Mouse (Mus musculus): ENCODE measurements around the gene Sept12. TPM values are rescaled to one million over a fixed set of nuclear protein-coding genes. Genes with fewer than 3 reads are reported as not detected.
A peak's percentile ranks its signal among the peaks of the same experiment; 100 is the strongest.

The Sept12 gene
- polyA plus RNA-seq, 2 experiments, result 0.02 TPM; not detected in 1

GRCm38 (mm10) chr16:4978275-4979051, 19.2 kb downstream of the Sept12 start:
- WGBS (ENCODE audit: insufficient replicate concordance), result 42% methylated on average over 5 of the region's 5 CpGs

GRCm38 (mm10) chr16:4976180-4976579, 21.5 kb downstream of the Sept12 start:
- H3K27me3 ChIP-seq (ENCODE audit: control insufficient read depth, insufficient read depth, low read length), result no peaks in the 10 kb centered on the region
- H3K9ac ChIP-seq (replicated peaks), result no peak overlapping the region
- DNase-seq (ENCODE audit: low read depth in 3 of 3, low spot score in 3 of 3) (no peak), ATAC-seq (ENCODE audit: insufficient read depth) (no peak)
- no peak overlapping the region for H3K4me2 ChIP-seq (ENCODE audit: low read depth)
- no peak overlapping the region for H3K27ac ChIP-seq
- 38% methylated on average over 2 of the region's 2 CpGs for WGBS (ENCODE audit: insufficient replicate concordance)
- H3K9me3 ChIP-seq (ENCODE audit: control insufficient read depth, low read length), result no peaks in the 10 kb centered on the region
- H3K4me3 ChIP-seq (ENCODE audit: insufficient read depth in 1 of 2, low read depth in 2 of 2, low read length in 2 of 2), result no peak overlapping the region
- TF ChIP-seq CTCF (IDR thresholded peaks at IDR 0.05; ENCODE audit: low read depth) (no peak), EP300 (IDR thresholded peaks at IDR 0.05; ENCODE audit: low read depth) (no peak)
- H3K36me3 ChIP-seq (replicated peaks; ENCODE audit: control insufficient read depth, insufficient read depth, low read depth), result no peaks in the 10 kb centered on the region
- H3K4me1 ChIP-seq (replicated peaks; ENCODE audit: control insufficient read depth in 2 of 2, insufficient read depth in 2 of 2, low read length in 1 of 2), result peaks cover 0 to 8% of the 10 kb centered on the region in 2 experiments; a peak in 1 of 4 replicates

More at GRCm38 (mm10) chr16:4978275-4979051, 19.2 kb downstream of the Sept12 start:
- TF ChIP-seq EP300 (IDR thresholded peaks at IDR 0.05; ENCODE audit: low read depth) (no peak), CTCF (IDR thresholded peaks at IDR 0.05; ENCODE audit: low read depth) (no peak)
- H3K4me1 ChIP-seq (replicated peaks; ENCODE audit: control insufficient read depth in 2 of 2, insufficient read depth in 2 of 2, low read length in 1 of 2), result peaks cover 0 to 4% of the 10 kb centered on the region in 2 experiments; a peak in 1 of 4 replicates
- no peaks in the 10 kb centered on the region for H3K27me3 ChIP-seq (ENCODE audit: control insufficient read depth, insufficient read depth, low read length)
- no peaks in the 10 kb centered on the region for H3K36me3 ChIP-seq (replicated peaks; ENCODE audit: control insufficient read depth, insufficient read depth, low read depth)
- no peaks in the 10 kb centered on the region for H3K9me3 ChIP-seq (ENCODE audit: control insufficient read depth, low read length)
- no peak for DNase-seq (ENCODE audit: low read depth in 3 of 3, low spot score in 3 of 3)
- no peak overlapping the region for H3K4me3 ChIP-seq (ENCODE audit: insufficient read depth in 1 of 2, low read depth in 2 of 2, low read length in 2 of 2)
- no peak overlapping the region for H3K4me2 ChIP-seq (ENCODE audit: low read depth)
- no peak overlapping the region for H3K9ac ChIP-seq (replicated peaks)
- H3K27ac ChIP-seq, result no peak overlapping the region
- peak; percentile 45; the same call in 1 of the 2 replicates for ATAC-seq (ENCODE audit: insufficient read depth)

GRCm38 (mm10) chr16:4974521-4974920, 23.1 kb downstream of the Sept12 start:
- no peak for TF ChIP-seq CTCF (IDR thresholded peaks at IDR 0.05; ENCODE audit: low read depth)
- TF ChIP-seq EP300 (IDR thresholded peaks at IDR 0.05; ENCODE audit: low read depth), result no peak
- H3K27ac ChIP-seq, result no peak overlapping the region
- H3K4me1 ChIP-seq (replicated peaks; ENCODE audit: control insufficient read depth in 2 of 2, insufficient read depth in 2 of 2, low read length in 1 of 2), result peaks cover 0 to 8% of the 10 kb centered on the region in 2 experiments; a peak in 1 of 4 replicates
- no peaks in the 10 kb centered on the region for H3K27me3 ChIP-seq (ENCODE audit: control insufficient read depth, insufficient read depth, low read length)
- 75% methylated on average over 5 of the region's 5 CpGs for WGBS (ENCODE audit: insufficient replicate concordance)
- no peak overlapping the region for H3K4me3 ChIP-seq (ENCODE audit: insufficient read depth in 1 of 2, low read depth in 2 of 2, low read length in 2 of 2)
- H3K9me3 ChIP-seq (ENCODE audit: control insufficient read depth, low read length), result no peaks in the 10 kb centered on the region
- ATAC-seq (ENCODE audit: insufficient read depth) (no peak), DNase-seq (ENCODE audit: low read depth in 3 of 3, low spot score in 3 of 3) (no peak)
- no peak overlapping the region for H3K9ac ChIP-seq (replicated peaks)
- no peaks in the 10 kb centered on the region for H3K36me3 ChIP-seq (replicated peaks; ENCODE audit: control insufficient read depth, insufficient read depth, low read depth)
- H3K4me2 ChIP-seq (ENCODE audit: low read depth), result no peak overlapping the region

- Histone ChIP-seq H3K9me3 (ENCODE audit: control insufficient read depth, low read length) (no peaks in the 10 kb centered on the region), H3K27me3 (ENCODE audit: control insufficient read depth, insufficient read depth, low read length) (no peaks in the 10 kb centered on the region), H3K36me3 (replicated peaks; ENCODE audit: control insufficient read depth, insufficient read depth, low read depth) (no peaks in the 10 kb centered on the region), H3K27ac (no peak overlapping the region), H3K4me1 (replicated peaks; ENCODE audit: control insufficient read depth in 2 of 2, insufficient read depth in 2 of 2, low read length in 1 of 2) (peaks cover 0 to 4% of the 10 kb centered on the region in 2 experiments; a peak in 1 of 4 replicates), H3K4me3 (ENCODE audit: insufficient read depth in 1 of 2, low read depth in 2 of 2, low read length in 2 of 2) (no peak overlapping the region), H3K4me2 (ENCODE audit: low read depth) (no peak overlapping the region), H3K9ac (replicated peaks) (no peak overlapping the region)
- DNase-seq (ENCODE audit: low read depth in 3 of 3, low spot score in 3 of 3), result no peak
- no peak for TF ChIP-seq CTCF (IDR thresholded peaks at IDR 0.05; ENCODE audit: low read depth)
- ATAC-seq (ENCODE audit: insufficient read depth), result no peak
- WGBS (ENCODE audit: insufficient replicate concordance), result 39% methylated on average over 4 of the region's 4 CpGs
Measured at GRCm38 (mm10) chr16:4971626-4972025, 26.0 kb downstream of the Sept12 start.

- Histone ChIP-seq H3K27me3 (ENCODE audit: control insufficient read depth, insufficient read depth, low read length) (no peaks in the 10 kb centered on the region), H3K27ac (no peak overlapping the region), H3K4me2 (ENCODE audit: low read depth) (no peak overlapping the region), H3K4me1 (replicated peaks; ENCODE audit: control insufficient read depth in 2 of 2, insufficient read depth in 2 of 2, low read length in 1 of 2) (peaks cover 0 to 11% of the 10 kb centered on the region in 2 experiments; a peak in 2 of 4 replicates), H3K36me3 (replicated peaks; ENCODE audit: control insufficient read depth, insufficient read depth, low read depth) (no peaks in the 10 kb centered on the region), H3K4me3 (ENCODE audit: insufficient read depth in 1 of 2, low read depth in 2 of 2, low read length in 2 of 2) (no peak overlapping the region), H3K9me3 (ENCODE audit: control insufficient read depth, low read length) (no peaks in the 10 kb centered on the region), H3K9ac (replicated peaks) (no peak overlapping the region)
- WGBS (ENCODE audit: insufficient replicate concordance), result 36% methylated on average over 5 of the region's 5 CpGs
- no peak for DNase-seq (ENCODE audit: low read depth in 3 of 3, low spot score in 3 of 3)
- no peak for TF ChIP-seq EP300 (IDR thresholded peaks at IDR 0.05; ENCODE audit: low read depth)
- no peak for TF ChIP-seq CTCF (IDR thresholded peaks at IDR 0.05; ENCODE audit: low read depth)
- ATAC-seq (ENCODE audit: insufficient read depth), result no peak
Measured at GRCm38 (mm10) chr16:4969055-4969843, 28.4 kb downstream of the Sept12 start.
